Comparison of ENCODE assay signal across 16 mouse cellular contexts in the genomic region with DNA sequence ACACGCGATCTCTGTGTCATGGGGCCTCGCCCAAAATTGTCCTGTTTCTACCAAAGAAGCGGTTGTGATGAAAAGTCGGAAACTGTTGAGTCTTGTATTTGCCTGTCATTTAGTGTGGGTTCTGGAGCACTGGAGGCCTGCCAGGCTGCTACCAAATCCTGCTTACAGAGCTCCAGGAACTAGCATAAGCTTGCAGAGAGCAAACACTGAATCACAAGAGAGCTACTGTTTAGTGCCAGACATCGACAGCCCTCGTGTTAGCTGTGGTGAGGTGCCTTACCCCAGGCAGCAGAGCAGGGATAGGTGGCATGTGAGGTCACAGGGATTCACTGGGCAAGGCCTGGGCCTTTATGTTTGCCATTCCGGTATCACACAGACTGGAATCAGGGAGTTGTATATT. TPM values are rescaled to one million over a fixed set of nuclear protein-coding genes. Genes with fewer than 3 reads are reported as not detected.
DNase-seq lines count a peak whose midpoint lies in the region; ATAC-seq and TF ChIP-seq lines count a peak whose summit lies in the region.
"Had no signal": no experiment of that assay in that cellular context is flagged by ENCODE, and none has a peak within 500 bp of the region (broad histone marks: within the 10 kb centered on the region; RNA-seq: fewer than 3 reads in every experiment).

No protein-coding gene starts in this region.

- H3K4me1 ChIP-seq in liver, postnatal 0 days (ENCODE audit: insufficient read depth), result no peaks in the 10 kb centered on the region
- H3K4me1 ChIP-seq: limb, embryonic 15.5 days had no signal

- H3K9me3 ChIP-seq in liver, postnatal 0 days (ENCODE audit: low read length), result no peaks in the 10 kb centered on the region; the same call in 1 of the 2 replicates
- H3K9me3 ChIP-seq: limb, embryonic 15.5 days had no signal

- H3K27ac ChIP-seq in left cerebral cortex, adult 2 months, result no peak overlapping the region
- no peak overlapping the region for H3K27ac ChIP-seq in liver, postnatal 0 days (ENCODE audit: low read depth)
- H3K27ac ChIP-seq: gastrocnemius, adult 2 months; hindbrain, embryonic 14.5 days; limb, embryonic 15.5 days had no signal

- ATAC-seq in liver, postnatal 0 days, result no peak
- no peak for ATAC-seq in granulocyte monocyte progenitor cell, adult 5-6 weeks (replicated peaks; ENCODE audit: poor library complexity, severe bottlenecking)

- H3K9ac ChIP-seq in liver, postnatal 0 days (replicated peaks), result no peak overlapping the region
- H3K9ac ChIP-seq: hindbrain, embryonic 14.5 days; limb, embryonic 15.5 days had no signal

- intact Hi-C loops in left cerebral cortex, adult 2 months (cut with DNase I), result no loop called here

- no peaks in the 10 kb centered on the region for H3K27me3 ChIP-seq in liver, postnatal 0 days (ENCODE audit: insufficient read depth, low read length)
- H3K27me3 ChIP-seq: limb, embryonic 15.5 days had no signal

- no peaks in the 10 kb centered on the region for H3K36me3 ChIP-seq in liver, postnatal 0 days (replicated peaks; ENCODE audit: insufficient read depth, low read length)
- H3K36me3 ChIP-seq: limb, embryonic 15.5 days had no signal

- no peak overlapping the region for H3K4me2 ChIP-seq in liver, postnatal 0 days (ENCODE audit: low read depth, low read length)
- H3K4me2 ChIP-seq: heart, embryonic 11.5 days; hindbrain, embryonic 14.5 days; limb, embryonic 15.5 days had no signal

- 76% methylated on average over 8 of the region's 8 CpGs for WGBS in liver, postnatal 0 days (ENCODE audit: insufficient replicate concordance)

- TF ChIP-seq CTCF in left cerebral cortex, adult 2 months (IDR thresholded peaks at IDR 0.05), result no peak
- TF ChIP-seq CTCF in liver, postnatal 0 days (IDR thresholded peaks at IDR 0.05; ENCODE audit: low read depth), result no peak

- no peak for TF ChIP-seq EP300 in liver, postnatal 0 days (IDR thresholded peaks at IDR 0.05; ENCODE audit: low read depth)

- H3K4me3 ChIP-seq in left cerebral cortex, adult 2 months, result no peak overlapping the region
- H3K4me3 ChIP-seq in liver, postnatal 0 days (ENCODE audit: low read depth, low read length), result no peak overlapping the region
- H3K4me3 ChIP-seq: erythroblast, embryonic 14.5 days; gastrocnemius, adult 2 months; limb, embryonic 15.5 days had no signal

- peak; percentile 15 to 31 for DNase-seq in left cerebral cortex, adult 2 months (ENCODE audit: extremely low spot score in 1 of 2, low spot score in 2 of 2)
- no peak for DNase-seq in left cerebral cortex, adult 11 months (ENCODE audit: low spot score)
- DNase-seq in Muller cell, postnatal 12 days (ENCODE audit: inconsistent ontology term), result peak; percentile 37
- DNase-seq in frontal cortex, adult 2 months (ENCODE audit: extremely low spot score in 1 of 2, low spot score in 1 of 2), result peak; percentile 27 to 50
- DNase-seq in layer of hippocampus, postnatal 36 days, result peak; percentile 29 to 59
- no peak for DNase-seq in liver, postnatal 0 days
- no peak for DNase-seq in kidney, adult 8-10 months
- DNase-seq: gastrocnemius, adult 2 months; thymus, adult 2 months had no signal

RNA-seq across cellular contexts. Expression of a gene that starts 22.7 kb away (rescaled TPM):
- total RNA-seq in left cerebral cortex, adult 2 months (2021), result 10 to 100 TPM; 24.0 to 26.5 TPM
- 48.0 and 49.7 TPM in 2 replicates for polyA plus RNA-seq in frontal cortex, adult 2 months (2012; rRNA removed)
- total RNA-seq in layer of hippocampus, postnatal 36 days (2021), result 10 to 100 TPM; 30.8 to 32.3 TPM
- polyA plus RNA-seq in liver, postnatal 0 days (2015; fragmentation: Nextera tagmentation; extraction: Ambion mirVana), result 2.5 and 3.2 TPM in 2 replicates
- total RNA-seq in granulocyte monocyte progenitor cell, adult 5-6 weeks (2014; fragmentation: Nextera tagmentation), result not detected in 2 replicates
- 0.13 TPM in 1 of 2 replicates, not detected in the other for total RNA-seq in granulocyte monocyte progenitor cell, adult 5-6 weeks (2017)
- total RNA-seq: monocyte, adult 5-6 weeks; neutrophil, adult 5-6 weeks had no signal

Comparison
In these comparisons a context has a peak if more than half of its experiments do, and no peak if none do; other contexts are left out.
1. DNase-seq: peak in left cerebral cortex, adult 2 months (2 of 2), Muller cell, postnatal 12 days (single experiment), frontal cortex, adult 2 months (2 of 2) and layer of hippocampus, postnatal 36 days (2 of 2); none in left cerebral cortex, adult 11 months (single experiment), liver, postnatal 0 days (single experiment) and kidney, adult 8-10 months (0 of 2).
2. RNA of a gene that starts 22.7 kb away (total RNA-seq): 30.8 to 32.3 TPM in layer of hippocampus, postnatal 36 days and 24.0 to 26.5 TPM in left cerebral cortex, adult 2 months; 0.13 TPM in granulocyte monocyte progenitor cell, adult 5-6 weeks; every median in the first group is over 10 times any median in the second.